Mouse (Mus musculus) gastrocnemius, adult 8-10 months (tissue): ENCODE measurements around the gene Rgs12. TPM values are rescaled to one million over a fixed set of nuclear protein-coding genes. Genes with fewer than 3 reads are reported as not detected.

ENCODE experiments used
- DNase-seq, 2 experiments: peaks; one replicate each; pipeline ENCODE4 v3.0.0; 2022; ENCODE audit warnings: low spot score in 2 of 2
- total RNA-seq, 4 experiments: library from RNA; stranded (reverse); gene quantifications; 2 replicates each; pipeline ENCODE4 v1.2.4; 2022

Gene Rgs12
- total RNA-seq, 4 experiments from 2014 or later: 1.8 to 2.6 (median 2.2) TPM

DNA sequence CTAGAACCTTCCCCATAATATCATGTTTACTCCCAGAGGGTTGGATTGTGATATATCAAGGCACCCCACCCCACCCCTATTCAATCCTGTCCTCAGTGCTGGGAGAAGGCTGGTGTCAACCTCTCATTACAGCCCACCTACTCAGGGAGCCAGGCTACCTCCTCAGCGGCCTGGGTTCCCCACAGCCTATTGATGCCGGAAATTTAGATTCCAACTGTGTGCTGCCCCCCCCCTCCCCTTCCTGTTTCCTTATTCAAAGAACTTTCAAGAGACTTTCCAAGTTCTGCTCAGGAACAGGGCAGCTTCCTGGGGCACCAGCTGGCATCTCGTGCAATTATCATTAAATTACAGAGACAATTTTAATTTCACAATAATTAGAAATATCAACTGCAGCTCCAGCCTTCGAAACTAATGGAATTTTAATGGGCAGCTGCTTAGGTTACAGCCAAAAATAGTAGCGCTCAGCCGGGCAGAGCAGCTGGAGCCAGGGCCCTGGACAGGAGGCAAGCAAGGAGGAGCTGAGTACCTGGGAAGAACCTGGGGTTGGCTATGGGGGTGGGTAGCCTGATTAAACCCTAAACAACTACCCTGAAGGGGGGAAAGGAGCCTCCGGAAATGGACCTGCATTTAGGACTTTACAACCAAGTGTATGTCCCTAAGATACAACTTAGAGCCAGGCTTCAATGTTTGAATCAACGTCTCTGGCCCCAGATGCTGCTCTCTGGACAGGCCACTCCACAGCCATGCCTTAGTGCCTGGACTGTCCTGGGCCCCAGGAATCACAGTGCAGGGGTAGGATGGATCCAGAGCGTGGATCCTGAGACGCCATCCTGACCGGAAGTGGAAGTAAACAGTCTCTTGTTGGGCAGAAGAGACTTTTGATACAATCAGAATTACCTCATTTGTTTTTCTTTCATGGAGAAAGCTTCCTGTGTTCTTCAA lies 17.5 kb upstream of the Rgs12 start:
- DNase-seq: peak in 1 of 2 experiments; percentile 17

DNA sequence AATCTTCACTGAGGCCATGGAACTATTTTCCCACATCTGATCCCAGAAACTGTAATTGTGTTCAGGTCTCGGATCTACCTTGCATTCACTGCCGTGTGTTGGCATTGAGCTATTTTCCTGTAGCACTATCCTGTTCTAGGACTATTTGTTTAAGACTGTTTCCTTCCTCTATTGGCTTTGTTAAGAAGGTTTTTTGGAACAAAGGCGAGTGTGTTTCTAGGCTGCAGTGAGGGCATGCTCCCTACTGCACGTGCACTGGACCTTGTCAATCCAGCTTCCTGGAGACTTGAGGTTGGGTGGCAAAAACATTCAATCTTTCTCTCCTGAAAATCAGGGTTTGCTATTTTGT lies 16.8 kb upstream of the Rgs12 start:
- DNase-seq: no peak

DNA sequence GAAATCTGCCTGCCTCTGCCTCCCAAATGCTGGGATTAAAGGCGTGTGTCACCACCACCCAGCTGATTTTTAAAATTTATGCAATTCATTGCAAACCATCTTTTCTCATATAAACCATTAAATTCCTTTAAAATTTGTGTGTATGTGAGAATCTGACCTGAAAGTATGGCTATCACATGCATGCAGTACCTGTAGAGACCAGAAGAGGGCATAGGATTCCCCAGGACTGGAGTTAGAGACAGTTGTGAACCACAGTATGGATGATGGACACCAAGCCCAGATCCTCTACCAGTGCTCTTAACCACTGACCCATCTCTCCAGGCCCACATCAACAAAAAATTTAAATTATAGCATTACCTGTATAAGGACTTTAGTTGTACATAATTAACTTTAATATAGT lies 15.8 kb upstream of the Rgs12 start:
- no peak for DNase-seq

DNA sequence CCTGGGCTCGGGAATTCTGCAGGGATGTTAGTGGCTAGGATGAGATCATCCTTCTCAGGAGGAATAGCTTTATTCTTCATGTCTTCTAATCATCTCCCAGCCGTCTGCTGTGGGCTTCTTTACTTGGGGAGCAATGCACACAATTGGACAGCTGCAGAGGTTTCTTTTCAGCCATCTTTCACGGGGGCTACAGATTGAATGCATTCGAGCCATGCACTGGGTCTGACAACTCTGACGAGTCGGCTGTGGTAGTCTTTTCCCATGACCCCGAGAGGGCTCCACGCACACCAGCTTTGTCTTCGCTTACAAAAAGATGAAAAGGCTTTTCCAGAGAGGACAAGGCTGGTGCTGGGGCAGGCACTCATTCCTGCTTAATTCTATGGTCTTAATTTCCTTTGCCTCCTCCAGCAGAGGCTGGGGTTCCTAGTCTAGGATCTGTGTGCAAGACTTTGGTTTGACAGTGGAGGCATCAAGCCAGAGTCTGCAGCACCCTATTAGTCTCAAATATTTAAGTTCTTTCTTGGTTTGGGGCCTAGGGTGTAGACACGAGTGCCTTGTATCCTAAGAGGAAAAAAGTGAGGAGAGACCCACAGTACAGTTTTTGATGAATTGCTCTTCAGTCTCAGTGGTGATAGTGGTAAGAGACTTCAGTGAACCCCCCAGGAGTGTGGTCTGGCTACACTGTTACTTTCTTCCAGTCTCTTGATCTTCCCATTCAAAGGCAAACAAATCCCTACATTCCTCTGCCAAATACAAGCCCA lies 7.4 kb upstream of the Rgs12 start:
- DNase-seq: no peak

DNA sequence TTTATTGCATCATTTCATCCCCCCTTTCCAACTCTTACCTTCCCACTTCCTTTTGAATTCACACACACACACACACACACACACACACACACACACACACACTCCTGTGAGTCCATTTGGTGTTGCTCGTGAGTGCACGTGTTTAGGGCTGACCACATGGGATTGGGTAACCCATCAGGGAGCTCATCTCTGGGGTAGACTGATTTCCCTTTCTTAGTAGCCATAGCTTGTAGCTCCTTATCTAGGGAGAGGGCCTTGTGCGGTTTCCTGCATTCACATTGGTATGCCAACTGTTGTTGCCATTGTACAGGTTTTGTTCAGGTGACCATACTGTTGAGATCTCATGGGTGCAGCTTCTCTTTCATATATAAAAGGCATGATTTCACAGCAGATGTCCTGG lies 5.8 kb upstream of the Rgs12 start:
- DNase-seq: no peak

DNA sequence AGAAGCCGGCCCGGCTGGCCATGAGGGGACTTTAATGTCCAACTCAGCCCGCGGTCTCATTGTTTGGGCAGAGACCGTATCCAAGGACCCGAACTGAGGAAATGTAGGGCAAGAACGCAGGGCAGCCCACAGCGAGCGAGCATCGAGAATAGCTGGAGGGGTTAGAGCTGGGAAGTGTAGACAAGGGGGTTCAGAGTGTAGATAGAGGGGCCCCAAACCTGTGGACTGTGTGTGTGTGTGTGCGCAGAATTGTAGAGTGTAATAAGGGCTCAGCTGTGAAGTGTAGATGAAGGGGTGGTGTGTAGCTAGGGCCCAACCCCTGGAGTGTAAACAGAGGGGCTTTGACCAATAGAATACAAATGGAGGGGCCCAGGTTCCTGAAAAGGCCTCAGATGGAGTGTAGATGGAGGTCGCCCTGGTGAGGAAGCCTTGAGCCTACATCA lies 545 bp downstream of the Rgs12 start:
- no peak for DNase-seq

DNA sequence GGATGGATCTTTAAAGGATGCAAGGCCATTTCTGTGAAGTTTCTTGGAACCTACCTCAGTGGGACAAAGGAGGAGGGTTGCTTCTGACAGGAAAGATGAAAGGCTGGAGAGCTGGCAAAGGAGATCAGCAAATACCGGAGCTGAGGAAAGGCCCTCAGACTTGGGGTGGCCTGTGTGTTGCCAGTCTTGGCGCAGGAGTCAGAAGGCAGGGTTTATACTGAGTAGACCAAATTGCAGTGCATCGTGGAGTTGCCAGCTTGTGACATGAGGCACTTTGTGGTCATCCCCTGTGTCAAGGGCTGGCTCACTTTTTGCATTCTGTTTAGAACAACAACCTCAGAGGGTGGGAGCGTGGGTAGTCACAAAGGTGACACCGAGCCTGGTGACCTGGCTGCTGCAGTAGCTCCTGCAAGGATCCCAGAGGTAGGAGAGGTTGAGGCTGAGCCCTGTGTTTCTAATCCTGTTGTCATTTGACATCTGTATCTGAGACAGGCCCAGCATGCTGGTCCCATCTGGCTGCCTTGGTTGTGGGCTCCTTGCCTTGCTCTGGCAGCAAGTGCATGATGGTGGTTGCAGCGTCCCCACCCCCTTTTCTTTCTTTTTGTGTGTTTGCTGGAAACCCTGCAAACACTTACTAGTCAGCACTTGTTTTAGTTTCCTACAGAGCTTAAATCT lies 1.4 kb downstream of the Rgs12 start:
- no peak for DNase-seq

DNA sequence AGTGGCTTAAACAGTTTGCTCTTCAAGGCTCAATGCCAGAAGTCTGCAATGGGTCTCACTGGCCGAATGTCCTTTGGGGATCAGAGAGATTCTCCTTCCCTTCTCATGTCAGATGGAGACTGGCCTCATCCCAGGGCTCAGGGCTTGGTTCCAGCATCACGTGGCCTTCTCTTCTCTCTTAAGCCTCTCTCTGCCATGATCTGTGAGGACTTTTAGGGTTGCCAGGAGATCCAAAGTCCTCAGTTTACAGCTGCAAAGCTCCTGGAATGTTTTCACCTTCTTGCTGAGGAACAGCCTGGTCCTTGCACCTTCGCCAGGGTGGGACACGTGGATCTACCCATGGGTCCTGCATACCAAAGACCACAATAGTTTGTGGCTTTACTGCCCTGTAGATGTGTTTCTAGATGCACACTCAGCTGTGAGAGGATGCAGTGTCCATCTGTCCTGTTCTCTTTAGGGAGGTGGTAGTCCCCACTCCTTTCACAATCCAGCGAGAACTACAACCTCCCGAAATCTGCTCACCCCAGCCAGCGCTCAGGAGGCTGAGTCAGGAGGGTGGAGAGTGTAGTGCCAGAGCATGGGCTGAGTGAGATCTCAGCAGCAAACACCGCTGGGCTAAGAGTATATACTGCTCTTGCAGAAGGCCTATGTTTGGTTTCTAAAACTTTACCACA lies 2.1 kb downstream of the Rgs12 start:
- peak in 1 of 2 experiments; percentile 24 for DNase-seq

DNA sequence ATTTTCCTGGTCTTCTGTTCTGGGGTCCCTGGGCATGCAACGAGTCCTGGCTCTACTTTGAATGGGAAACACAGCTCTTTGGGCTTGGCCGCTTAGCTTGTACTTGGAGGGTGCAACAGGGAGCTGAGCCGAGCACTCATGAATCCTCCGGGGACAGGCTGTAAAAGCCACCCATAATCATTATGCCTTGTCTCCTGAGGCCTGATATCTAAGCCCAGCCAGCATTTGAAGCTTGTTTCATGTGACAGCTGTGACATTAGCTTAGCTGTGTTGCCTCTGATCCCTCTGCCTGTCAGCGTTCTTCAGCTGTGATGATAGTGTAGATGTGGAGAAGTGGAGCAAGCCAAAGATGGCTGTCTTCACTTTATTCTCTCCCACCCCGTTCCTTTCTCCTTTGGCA lies 5.3 kb downstream of the Rgs12 start:
- DNase-seq: no peak

DNA sequence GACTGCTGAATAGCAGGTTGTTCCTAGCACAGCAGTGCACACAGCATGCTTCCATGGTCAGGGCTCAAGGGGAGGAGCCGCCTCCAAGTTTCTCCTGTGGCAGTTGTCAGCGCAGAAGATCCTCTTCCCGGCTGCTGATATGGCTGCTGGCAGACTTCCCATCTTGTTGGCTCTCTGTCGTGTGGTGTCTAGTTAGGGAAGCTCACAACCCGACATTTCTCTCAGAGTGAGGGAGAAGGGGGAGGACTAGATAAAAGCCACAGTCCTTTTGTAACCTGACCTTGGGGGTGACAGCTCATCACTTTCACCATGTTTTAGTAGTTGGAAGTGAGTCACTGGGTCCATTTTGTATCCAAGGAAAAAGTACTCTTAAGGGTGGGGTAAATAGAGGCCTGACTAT lies 6.4 kb downstream of the Rgs12 start:
- peak in 1 of 2 experiments; percentile 17 for DNase-seq

DNA sequence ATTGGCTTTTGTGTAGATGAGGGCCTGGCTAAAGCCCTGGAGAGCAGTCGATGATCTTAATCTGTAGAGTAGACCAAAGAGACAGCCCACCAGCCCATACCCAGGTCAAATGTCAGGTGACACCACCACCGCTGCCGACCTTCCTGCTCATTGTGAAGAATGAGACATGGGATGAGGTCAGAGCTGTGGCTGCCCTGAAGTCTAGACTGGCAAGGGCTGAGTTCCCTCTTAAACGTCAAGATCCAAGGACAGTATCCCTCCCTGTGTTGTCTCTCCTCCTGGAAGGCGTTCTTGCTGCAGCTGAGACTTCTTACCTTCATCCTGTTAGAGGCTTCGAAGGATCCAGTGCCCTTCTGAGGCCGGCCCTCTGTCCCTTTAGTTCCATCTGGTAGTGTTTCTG lies 6.9 kb downstream of the Rgs12 start:
- no peak for DNase-seq

DNA sequence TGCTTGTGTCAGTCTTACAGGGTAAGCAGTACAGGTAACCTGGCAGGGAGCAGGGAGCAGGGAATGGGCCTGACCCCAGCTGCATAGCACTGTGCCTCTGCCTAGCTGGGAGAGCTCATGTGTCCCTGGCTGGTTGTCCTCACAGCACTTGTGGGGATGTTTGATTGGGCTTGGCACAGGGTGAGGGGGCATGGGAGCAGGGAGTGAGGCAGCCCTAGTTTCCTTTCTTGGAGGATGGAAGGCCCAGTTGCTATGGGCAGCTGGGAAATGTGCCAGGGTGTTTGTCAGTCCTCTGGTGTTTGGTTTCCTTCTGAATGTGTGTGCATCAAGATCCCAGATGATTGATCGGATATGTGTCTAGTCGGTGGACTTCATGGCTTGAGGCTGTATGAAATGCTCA lies 7.8 kb downstream of the Rgs12 start:
- DNase-seq: peak in 1 of 2 experiments; percentile 18

DNA sequence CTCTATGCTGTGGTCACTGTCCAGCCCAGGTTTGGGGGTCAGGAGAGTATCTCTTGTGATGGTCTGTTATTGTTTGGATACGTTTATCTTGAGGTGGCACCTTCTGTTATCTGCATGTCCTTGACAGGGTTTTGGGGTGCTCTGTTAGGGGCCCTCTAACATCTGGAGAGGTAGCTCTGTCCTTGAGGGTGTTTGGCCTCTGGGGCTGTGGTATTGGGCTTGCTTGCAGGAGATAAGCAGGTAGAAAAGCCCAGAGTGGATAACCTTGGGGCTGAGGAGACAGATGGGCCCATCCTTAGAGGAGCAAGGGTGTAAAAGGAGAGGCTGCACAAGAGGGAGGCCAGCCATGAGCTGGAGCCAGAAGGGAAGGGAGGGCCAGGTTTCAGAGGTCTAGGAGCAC lies 10.8 kb downstream of the Rgs12 start:
- no peak for DNase-seq

DNA sequence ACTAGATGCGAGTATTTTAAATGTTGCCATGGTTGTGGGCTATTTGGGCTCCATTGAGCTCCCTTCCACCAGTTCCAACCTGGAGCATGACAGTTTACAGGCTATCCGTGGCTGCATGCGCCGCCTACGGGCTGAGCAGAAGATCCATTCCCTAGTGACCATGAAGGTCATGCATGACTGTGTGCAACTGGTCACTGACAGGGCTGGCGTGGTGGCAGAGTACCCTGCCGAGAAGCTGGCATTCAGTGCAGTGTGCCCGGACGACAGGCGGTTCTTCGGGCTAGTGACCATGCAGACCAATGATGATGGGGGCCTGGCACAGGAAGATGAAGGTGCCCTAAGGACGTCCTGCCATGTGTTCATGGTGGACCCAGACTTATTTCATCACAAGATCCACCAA lies 16.3 kb downstream of the Rgs12 start:
- no peak for DNase-seq

DNA sequence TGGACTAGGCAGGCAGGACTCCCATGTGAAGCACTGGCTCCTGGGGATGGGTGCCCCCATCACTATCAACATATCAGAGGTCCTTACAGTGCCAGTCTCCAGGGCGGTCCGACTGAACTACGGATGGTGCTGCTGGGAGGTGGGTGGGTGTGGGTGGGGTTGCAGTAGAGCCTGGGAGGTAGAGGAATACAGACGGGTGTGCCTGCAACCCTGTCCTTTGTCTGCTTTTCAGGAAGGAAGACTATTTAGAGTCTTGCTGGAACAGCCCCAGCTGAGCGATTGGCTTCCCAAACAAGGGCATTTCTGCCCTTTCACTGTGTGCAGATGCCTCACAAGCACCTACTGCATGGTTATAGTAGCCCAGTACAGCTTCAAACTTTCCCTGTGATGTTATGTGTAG lies 19.1 kb downstream of the Rgs12 start:
- DNase-seq: no peak

DNA sequence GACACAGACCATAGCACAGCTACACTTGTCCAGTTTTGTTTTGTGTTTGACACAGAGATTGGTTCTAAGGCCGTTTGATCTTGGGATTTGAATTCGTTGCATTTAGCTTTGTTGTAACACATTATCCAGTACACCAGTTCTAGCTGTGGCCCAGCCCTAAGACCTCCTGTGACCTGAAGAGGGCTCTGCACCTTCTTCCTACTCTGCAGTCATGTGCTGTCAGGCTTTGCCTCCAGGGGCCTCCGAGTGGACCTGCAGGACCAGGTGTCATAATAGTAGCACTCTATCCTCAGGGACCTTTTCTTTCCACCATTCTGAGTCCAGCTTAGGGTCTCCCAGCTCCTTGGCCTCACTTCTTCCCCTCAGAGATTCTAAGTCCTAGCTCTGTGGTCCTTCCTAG lies 23.2 kb downstream of the Rgs12 start:
- no peak for DNase-seq

DNA sequence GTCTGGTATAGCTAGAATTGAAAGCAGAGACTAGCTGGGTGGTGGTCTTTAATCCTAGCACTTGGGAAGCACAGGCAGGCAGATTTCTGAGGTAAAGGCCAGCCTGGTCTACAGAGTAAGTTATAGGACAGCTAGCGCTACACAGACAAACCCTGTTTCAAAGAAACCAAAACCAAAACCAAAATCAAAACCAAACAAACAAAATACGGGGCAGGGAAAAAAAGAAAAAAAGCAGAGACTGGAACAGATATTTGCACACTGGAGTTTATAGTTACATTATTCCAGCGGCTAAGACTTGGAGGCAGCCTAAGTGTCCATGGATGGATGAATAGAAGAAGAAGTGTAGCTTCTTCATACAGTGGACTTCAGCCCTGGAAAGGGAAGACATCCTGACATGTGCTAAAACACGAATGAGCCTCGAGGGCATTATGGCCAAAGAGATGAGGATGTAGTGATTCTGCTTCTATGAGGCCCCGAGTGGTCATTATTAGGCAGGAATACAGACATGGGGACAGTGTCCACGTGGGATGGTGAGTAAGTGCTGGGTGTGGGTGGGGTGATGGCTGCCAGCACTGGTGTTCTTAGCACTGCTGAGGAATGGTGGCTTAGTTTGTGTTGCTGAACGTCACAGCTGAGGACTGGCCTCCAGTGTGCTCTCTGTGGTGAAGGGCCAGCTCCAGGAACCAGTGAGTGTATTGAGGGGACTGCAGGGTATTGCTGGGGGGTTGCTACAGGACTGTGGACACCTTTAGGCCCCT lies 24.5 kb downstream of the Rgs12 start:
- no peak for DNase-seq

DNA sequence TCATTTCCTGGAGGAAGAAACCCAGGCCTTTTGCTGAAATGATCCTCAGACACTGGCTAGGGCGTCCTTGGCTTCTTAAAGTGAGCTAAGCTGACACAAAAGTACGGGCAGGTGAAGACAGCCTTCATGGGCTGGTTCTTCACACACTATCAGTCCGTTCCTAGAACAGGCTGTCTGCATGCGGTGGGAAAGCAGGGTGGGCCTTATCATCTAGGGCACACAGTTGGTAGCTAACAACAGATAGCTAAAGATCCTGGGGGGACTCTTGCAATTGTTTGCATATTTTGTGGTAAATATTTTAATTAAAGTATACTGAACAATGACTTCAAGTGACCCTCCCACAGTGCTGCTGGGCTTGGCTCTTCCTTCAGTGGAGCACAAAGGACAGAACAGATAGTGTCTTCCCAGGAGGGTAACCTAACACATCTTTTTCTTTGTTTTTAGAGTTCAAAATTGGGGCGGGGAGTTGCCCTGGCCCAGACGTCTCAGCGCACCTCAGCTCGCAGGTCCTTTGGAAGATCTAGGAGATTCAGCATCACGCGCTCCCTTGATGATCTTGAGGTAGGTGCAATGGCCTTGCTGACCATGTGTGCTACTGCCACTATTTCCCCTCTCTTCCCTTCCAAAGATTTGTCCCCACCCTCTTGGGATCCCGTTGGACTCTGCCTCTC lies 25.7 kb downstream of the Rgs12 start:
- no peak for DNase-seq

DNA sequence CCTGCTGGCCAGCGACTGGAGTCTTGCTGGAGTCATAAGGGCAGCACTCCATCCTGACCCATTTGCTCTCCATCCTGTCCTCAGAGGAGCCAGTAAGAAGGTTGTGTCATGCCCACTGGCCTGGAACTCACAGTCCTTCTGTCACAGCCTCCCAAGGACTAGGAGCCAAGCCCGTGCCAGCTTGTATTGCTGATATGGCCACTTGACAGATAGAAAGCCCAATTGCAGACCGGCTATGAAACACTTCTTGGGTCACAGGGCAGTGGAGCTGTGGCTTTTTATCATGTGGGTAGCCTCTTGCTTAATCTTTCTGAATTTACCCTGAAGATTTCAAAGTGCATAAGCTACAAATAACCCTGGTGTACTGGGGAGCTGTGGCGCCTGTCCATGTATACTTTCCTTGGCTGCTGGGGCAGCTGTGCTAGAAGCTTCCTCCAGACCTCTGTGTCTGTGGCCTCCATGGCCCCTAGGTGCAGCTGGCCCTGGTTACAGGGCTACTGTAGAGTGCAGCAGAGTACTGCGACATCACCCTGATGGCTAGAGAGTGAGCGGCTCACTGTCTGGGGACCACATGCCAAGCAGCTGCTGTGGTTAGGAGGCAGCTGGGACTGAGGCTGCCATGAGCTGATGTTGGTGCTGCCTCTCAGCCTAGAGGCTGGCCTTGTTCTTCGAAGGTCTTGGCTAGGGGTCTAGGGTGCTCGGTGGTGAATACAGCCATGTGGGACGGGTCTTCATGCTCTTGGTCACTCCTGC lies 27.5 kb downstream of the Rgs12 start:
- DNase-seq: no peak
